Mouse (Mus musculus) retina, embryonic 14.5 days (tissue): Measurements from ENCODE around the gene Hacl1.

Source experiments
- DNase-seq: peaks from one replicate; pipeline ENCODE4 v3.0.0-alpha.2; 2015; ENCODE audit warnings: low spot score

Gene Hacl1

DNA sequence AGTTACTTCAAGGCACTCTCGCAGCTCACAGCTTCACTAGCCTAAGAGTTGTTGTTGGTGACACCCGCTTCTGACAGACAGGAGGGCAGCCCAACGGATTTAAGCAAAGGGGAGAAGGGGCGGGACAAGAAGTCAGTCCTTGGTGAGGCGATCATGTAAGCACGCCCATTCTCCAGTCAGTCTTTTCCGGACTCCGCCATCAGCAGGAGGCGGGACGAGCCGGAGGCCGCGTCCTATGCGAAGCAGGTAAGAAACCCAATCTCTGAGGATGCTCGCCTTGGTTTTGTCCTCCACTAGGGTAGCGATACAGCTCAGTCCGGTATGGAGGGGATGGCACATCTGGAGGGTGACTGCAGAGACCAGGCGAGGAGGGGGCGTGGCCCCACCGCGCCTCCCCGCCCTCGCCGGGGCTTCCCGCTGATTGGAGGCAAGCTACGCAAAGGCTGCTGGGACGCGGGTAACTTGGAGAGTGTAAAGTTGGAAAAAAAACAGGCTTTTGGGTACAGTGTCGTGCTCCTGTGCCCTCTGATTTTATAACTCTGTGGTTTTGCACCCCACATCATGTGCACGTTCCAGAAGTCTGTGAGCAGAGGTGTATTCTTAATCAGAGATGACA is at the start of gene Hacl1, which contains the start of gene Btd:
Gene Hacl1 (minus strand): TSS at position 397 of the 616 bp plus-strand sequence.
Gene Btd (plus strand): TSS at position 139 of the 616 bp plus-strand sequence.
- peak; percentile 88 for DNase-seq

GRCm38 (mm10) chr14:31686231-31686630 is 45.1 kb upstream of the Hacl1 start:
- DNase-seq: no peak

DNA sequence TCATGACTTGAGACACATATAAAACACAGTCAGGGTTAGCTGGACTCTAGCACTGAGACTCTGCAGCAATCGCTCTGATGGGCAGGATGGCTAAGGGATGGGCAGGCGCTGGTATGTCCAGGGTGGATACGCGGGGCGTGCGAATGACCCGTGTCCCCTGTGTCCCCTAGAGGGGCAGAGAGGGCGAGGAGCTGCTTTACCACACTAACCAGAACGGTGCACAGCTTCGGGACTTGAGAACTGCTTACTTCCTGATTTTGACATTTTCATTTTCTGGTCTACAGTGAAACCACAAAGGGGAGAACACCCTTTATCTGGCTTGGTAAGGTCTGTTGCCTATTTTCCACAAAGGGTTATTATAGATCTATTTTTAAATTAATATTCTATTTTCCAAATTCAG is 44.6 kb upstream of the Hacl1 start:
- DNase-seq: no peak

GRCm38 (mm10) chr14:31684343-31685040 is 43.4 kb upstream of the Hacl1 start:
- no peak for DNase-seq

GRCm38 (mm10) chr14:31683610-31684009 is 42.5 kb upstream of the Hacl1 start:
- DNase-seq: no peak

DNA sequence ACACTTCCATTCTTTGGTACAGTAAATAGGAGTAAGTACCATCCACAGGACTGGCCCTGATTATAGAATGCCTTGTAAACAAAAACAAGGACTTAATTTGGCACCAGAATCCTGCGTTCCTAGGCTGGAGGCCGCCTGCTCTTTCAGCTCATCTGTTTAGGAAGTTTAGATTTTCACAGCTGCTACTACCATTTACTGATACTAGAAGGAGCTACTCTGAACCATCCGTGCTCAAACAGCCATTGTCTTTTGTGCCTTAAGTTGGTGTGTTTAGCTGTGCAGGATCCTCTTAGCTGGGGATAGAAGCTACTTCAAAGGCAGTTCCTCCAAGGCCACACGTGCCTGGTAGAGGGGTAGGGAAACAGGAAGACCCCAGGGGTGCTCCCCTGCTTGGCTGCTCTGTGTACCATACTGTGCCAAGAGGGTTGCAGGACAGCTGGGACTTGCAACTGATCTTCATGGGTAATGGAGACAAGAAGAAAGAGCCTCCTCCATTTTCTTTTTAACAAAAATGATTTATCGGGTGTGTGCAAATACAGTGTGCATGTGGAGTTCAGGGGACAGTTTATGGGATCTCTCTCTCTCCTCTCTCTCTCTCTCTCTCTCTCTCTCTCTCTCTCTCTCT is 41.0 kb upstream of the Hacl1 start:
- no peak for DNase-seq

- DNase-seq: no peak
Measured at GRCm38 (mm10) chr14:31681291-31681690, 40.2 kb upstream of the Hacl1 start.

DNA sequence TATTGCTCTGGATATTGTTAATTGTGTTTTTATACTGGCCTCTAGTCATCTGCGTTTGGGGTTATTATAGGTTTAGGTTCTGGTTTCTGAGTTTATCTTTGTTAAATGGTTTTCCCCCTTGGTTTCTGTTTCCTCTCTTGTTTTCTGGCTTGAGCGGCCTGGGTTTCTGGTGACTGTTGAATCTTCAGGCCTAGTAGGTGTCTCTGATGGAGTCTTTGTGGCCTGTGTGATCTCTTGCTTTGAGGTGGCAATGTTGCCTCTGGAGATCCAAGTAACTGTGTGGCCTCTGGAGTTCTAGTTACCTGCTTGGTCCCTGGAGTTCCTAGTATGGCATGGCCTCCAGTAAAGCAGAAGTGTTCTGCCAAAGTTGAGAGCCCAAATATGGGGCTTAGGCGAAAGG is 39.6 kb upstream of the Hacl1 start:
- DNase-seq: no peak

DNA sequence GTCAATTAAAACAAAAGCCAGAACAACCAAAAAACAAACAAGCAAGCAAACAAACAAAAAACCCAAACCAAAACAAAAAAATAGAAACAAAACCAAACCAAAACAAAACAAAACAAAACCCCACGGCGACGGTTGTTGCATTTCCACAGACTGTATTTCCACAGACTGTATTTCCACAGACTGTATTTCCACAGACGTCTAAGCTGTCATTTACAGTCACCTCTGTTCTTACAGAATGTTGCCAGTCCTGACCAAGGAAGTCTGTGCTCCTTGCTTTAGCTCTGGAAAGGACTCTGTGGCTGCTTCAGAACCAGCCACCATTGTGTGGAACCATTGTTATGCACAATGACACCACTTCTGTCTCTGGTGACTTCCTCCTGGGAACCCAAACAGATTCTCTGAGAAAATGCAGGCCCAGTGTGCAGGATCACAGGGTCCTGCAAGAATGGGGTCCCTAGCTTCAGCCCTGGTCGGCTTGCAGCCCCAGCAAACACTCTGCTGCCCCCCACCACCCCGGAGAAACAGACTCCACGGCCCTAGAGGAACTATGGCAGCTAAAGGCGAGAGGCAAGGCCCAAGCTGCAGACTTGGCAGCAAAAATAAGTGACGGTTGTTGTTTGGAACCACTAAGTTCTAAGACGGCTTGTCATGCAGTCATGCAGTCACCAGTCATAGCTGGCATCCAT is 30.7 kb upstream of the Hacl1 start:
- DNase-seq: no peak

- peak; percentile 77 for DNase-seq
Measured at GRCm38 (mm10) chr14:31669642-31670490, 28.8 kb upstream of the Hacl1 start.

DNA sequence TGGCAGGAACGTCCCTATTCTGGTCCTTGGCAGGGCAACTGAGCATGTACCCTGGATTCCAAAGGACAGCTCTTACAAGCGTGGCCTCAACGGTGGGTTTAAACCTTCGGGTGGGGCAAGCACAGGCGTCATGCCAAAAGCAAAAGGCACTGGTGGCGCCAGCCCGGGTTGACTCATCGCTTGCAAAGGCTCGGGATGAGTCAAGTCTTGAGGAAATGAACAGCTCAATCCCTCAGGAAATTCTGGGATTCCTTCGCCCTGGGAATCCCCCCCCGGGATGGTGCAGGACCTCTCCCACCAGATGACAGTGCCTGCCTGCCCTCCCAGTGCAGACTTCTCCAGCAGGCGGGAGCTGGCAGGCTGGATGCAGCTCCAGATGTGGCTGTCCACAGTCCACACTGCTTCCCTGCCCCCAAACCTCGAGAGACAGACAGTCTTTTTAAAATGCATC is 28.1 kb upstream of the Hacl1 start:
- DNase-seq: no peak

DNA sequence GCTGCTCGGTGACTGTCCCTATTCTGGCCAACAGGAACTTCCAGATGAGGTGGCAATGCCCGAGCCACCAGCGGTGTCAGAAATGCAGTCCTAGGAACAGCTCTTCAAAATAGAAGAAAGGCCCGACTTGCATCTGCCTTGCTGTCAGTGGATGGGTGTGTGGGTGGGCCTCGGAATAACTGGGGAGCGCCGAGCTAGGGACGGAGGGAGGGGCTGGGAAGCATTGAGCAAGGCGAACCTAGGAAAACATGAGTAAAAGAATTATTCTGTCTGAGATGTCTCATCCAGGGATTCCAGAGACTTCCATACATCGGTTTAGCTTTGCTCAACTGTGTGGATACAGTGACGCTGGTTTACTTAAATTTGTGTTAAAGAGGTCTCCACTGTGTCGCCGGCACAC is 27.2 kb upstream of the Hacl1 start:
- DNase-seq: no peak

DNA sequence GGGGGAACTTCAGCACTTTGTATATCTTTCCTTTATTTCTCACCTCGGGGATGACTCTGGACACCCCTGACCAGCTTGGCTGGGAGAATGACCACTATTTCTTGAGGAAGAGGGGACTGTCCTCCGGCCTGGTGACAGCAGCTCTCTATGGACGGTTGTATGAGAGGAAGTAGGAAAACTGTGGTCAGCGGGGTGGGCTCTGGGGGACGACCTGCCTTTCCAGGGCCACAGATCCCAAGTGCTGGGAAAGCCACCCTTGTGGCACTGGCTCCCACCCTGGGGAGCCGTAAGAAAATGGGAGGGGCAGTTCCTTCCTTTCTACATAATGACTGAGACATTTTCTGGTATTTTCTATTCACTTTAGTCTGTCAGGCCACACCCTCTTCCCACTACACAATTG is 26.7 kb upstream of the Hacl1 start:
- no peak for DNase-seq

DNA sequence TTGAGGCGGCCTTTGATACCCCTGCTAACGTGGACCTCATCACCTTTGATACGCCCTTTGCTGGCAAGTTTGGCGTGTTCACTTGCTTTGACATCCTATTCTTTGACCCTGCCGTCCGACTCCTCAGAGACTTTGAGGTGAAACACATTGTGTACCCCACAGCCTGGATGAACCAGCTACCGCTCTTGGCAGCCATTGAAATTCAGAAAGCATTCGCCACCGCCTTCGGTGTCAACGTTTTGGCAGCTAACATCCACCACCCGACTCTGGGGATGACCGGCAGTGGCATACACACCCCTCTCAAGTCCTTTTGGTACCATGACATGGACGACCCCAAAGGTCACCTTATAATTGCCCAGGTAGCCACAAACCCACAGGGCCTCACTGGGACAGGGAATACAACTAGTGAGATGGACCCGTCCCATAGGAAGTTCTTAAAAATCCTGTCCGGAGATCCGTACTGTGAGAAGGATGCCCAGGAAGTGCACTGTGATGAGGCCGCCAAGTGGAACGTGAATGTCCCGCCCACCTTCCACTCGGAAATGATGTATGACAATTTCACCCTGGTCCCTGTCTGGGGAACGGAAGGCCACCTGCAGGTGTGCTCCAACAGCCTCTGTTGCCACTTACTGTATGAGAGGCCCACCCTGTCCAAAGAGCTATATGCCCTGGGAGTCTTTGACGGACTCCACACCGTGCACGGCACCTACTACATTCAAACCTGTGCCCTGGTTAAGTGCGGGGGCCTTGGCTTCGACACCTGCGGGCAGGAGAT is 26.0 kb upstream of the Hacl1 start:
- no peak for DNase-seq

- no peak for DNase-seq
Measured at GRCm38 (mm10) chr14:31665566-31665940, 24.5 kb upstream of the Hacl1 start.

DNA sequence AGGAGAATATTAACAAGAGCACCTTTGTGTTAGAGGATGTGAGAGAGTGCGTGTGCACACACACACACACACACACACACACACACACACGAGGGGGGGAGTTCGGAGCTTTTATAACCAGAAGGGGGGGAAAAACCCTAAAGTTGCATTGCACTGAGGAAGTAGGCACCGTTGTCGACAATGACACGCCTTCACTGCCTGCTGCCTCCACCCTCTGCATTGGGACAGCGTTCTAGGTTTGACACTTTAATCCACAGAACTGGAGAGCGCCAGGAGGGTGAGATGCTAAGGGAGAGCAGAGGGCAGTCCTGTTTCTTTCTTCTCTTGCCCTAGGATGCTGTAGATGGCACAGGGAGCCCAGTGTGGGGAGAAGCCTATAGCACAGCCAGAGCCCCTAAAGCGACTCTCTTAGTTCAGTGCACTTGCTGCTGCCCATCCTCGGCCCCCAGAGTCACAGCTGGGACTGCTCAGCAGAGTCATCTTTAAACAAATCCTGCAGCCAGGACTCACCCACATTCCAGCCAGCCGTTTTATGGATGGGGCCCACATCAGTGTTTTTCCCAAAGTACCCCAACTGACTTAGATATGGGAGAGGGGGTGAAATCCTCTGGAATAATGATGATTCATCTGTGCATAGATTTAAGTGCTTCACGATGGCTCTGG is 23.9 kb upstream of the Hacl1 start:
- no peak for DNase-seq

DNA sequence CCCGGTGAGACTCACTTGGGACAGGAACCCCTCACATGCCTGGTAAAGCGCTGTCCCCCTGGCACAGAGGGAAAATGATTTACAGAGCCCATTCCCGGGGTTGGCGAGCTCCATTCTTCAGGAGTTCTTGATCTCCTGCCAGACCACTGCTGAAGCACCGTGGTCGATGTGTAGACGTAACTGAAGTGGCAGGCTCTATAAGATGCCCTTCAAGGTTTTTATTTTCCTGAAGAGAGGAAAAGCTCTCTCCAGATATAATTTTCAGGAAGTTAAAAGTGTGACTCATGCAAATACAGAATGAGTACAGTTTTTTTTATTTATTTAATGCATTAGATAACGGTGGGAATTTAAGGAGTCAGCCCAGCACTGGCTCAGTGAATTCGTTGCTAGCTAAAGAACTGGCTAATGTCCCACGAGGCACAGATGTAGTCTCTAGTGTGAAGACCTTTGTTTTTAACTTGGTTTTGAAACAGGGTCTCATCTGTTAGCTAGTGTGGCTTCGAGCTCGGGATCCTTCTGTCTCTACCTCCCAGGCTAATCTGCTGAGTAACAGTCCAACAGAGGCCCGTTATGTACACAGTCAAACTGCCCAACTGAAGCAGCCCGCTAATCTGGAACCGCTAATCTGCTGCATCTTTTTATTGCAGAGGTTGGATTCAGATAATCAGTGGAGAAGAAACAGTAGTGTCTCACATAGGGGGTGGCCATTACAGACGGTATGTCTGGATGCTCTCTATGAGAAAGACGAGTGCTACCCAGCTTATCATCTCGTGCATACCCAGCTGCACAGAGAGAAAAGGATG is 23.2 kb upstream of the Hacl1 start:
- no peak for DNase-seq

DNA sequence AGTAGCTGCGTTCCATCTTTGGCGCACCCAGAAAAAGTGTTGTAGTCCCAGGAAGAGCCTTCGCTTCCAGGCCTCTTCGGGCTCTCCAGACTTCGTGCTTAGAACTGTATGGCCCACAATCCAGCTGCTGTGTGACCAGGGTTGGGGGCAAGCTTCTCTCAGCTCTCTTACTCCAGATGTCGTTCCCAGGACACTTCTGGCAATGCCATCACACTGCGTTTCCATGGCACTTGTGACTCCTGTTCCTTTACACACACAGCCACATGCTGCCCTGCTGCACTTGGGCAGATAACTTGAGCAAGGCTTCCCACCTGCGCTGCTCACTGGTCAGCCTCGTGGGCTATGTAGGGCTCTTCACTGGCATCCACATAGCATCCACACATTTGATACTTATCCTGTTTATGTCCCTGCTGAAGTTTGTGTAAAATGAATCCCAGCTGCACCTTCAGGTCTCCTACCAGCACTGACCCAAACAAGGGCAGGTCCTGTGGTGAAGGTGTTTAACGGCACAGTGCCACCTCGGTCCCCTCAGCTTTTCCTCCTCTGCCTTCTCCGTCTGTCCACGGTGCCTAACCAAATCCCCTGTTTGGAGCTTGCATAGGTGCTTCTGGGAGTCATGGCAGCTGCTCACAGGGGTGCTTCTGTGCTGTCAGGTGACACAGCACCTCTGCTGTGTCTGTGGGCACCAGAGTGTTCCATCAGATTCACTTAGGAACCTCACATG is 22.5 kb upstream of the Hacl1 start:
- DNase-seq: no peak
